Mouse (Mus musculus) forebrain, embryonic 10.5 days (tissue): ENCODE results near the gene Ano1. TPM values are rescaled to one million over a fixed set of nuclear protein-coding genes. Genes with fewer than 3 reads are reported as not detected.

Source experiments
- DNase-seq: peaks from one replicate; pipeline ENCODE4 v3.0.0-alpha.2; 2017; ENCODE audit warnings: low spot score; ENCODE audit errors: extremely low spot score
- H3K27ac ChIP-seq: fragments of 300-500 bp; sonication (generic); 2 replicates; pipeline ENCODE4 v1.5.1; 2016; ENCODE audit warnings: mild to moderate bottlenecking
- H3K27me3 ChIP-seq: fragments of 300-500 bp; sonication (generic); 2 replicates; pipeline ENCODE4 v1.6.1; 2016; ENCODE audit warnings: mild to moderate bottlenecking; ENCODE audit not compliant: poor library complexity, severe bottlenecking
- H3K36me3 ChIP-seq: fragments of 300-500 bp; sonication (generic); replicated peaks from 2 replicates; pipeline ENCODE4 v1.6.1; 2016; ENCODE audit warnings: mild to moderate bottlenecking, moderate library complexity
- H3K4me1 ChIP-seq: fragments of 300-500 bp; sonication (generic); 2 replicates; pipeline ENCODE4 v1.6.1; 2016
- H3K4me3 ChIP-seq: fragments of 300-500 bp; sonication (generic); 2 replicates; pipeline ENCODE4 v1.5.1; 2016; ENCODE audit warnings: mild to moderate bottlenecking, moderate library complexity
- H3K9me3 ChIP-seq: fragments of 300-500 bp; sonication (generic); 2 replicates; pipeline ENCODE4 v1.6.1; 2016; ENCODE audit warnings: mild to moderate bottlenecking, moderate library complexity
- WGBS: fragments of 180-500 bp; shearing (Covaris S2); methylation state at CpG from one replicate; pipeline ENCODE4 v1.1.7; 2016; 5-methylcytosine and 5-hydroxymethylcytosine counted together
- polyA plus RNA-seq: library from polyadenylated mRNA; unstranded; fragments of >200 nt; fragmentation: Nextera tagmentation; extraction: Ambion mirVana; gene quantifications from 2 replicates; pipeline ENCODE4 v1.2.1, GENCODE M21; 2016

Gene Ano1
- polyA plus RNA-seq, 1 experiment from 2014 or later = 22.3 TPM

DNA sequence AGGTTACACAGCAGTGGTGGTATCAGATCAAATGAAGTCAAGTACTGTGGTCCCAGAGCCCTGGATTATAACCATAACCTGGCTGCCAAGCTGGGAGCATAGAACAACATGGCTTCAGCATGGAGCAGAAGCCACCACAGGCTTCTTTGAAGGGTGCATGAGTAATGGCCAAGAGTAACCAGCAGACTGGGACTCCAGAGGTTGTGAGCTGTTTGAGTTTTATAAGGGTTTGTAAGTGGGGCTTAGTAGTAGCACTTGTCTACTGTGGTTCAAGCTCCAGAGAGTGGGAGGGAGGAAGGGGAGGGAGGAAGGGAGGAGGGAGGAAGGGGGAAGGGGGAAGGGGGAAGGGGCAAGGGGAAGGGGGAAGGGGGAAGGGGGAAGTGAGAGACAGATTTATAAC lies 131.5 kb downstream of the Ano1 start:
- Histone ChIP-seq H3K9me3 (peaks cover 9% of the 10 kb centered on the region; the same call in 1 of the 2 replicates), H3K4me1 (peaks cover 34% of the 10 kb centered on the region), H3K36me3 (peaks cover 67% of the 10 kb centered on the region), H3K27ac (peak overlapping the region; percentile 72), H3K27me3 (peaks cover 78% of the 10 kb centered on the region), H3K4me3 (no peak overlapping the region)
- no peak for DNase-seq

- WGBS = 83% methylated on average over 6 of the region's 6 CpGs
- DNase-seq = no peak
- H3K27me3 ChIP-seq = peaks cover 61% of the 10 kb centered on the region
- peaks cover 65% of the 10 kb centered on the region for H3K36me3 ChIP-seq
- peak overlapping the region; percentile 71 for H3K27ac ChIP-seq
- peaks cover 13% of the 10 kb centered on the region for H3K4me1 ChIP-seq
- no peak overlapping the region for H3K4me3 ChIP-seq
- H3K9me3 ChIP-seq = no peaks in the 10 kb centered on the region
These were observed 136.4 kb downstream of the Ano1 start for GRCm38 (mm10) chr7:144615343-144615742.

DNA sequence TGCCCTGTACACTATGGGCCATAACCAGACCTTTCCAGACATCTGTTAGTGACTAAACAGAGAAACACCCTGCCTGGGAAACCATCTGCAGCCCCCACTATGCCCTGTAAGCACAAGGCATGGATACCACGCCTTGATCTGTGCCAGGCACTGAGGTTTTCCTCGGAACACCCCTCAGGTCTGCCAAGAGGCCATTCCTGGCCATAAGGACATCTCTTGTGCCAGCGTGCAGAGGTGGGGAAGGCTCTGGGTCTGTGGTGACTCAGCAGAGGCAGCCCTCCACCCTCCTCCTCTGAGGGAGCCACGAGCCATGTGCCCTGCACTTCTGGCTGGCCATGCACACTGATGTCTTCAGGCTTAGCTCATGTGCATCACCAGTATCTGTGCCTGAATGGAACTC lies 138.9 kb downstream of the Ano1 start:
- H3K36me3 ChIP-seq = peaks cover 66% of the 10 kb centered on the region
- peak overlapping the region; percentile 74 for H3K27ac ChIP-seq
- no peaks in the 10 kb centered on the region for H3K9me3 ChIP-seq
- no peak overlapping the region for H3K4me3 ChIP-seq
- peaks cover 15% of the 10 kb centered on the region; the same call in 1 of the 2 replicates for H3K4me1 ChIP-seq
- DNase-seq = no peak
- peaks cover 42% of the 10 kb centered on the region for H3K27me3 ChIP-seq
- WGBS = 79% methylated on average over 4 of the region's 4 CpGs

GRCm38 (mm10) chr7:144612351-144612750 lies 139.4 kb downstream of the Ano1 start:
- 91% methylated on average over 4 of the region's 4 CpGs for whole genome bisulfite sequencing
- peaks cover 15% of the 10 kb centered on the region; the same call in 1 of the 2 replicates for H3K4me1 ChIP-seq
- peaks cover 39% of the 10 kb centered on the region for H3K27me3 ChIP-seq
- no peaks in the 10 kb centered on the region for H3K9me3 ChIP-seq
- peak overlapping the region; percentile 74; the same call in 1 of the 2 replicates for H3K27ac ChIP-seq
- peaks cover 64% of the 10 kb centered on the region for H3K36me3 ChIP-seq
- DNase-seq = no peak
- H3K4me3 ChIP-seq = no peak overlapping the region

- Histone ChIP-seq H3K27me3 (peaks cover 39% of the 10 kb centered on the region), H3K27ac (peak overlapping the region; percentile 74), H3K4me3 (no peak overlapping the region), H3K9me3 (no peaks in the 10 kb centered on the region), H3K36me3 (peaks cover 67% of the 10 kb centered on the region), H3K4me1 (peaks cover 15% of the 10 kb centered on the region; the same call in 1 of the 2 replicates)
- 93% methylated on average over 16 of the region's 16 CpGs for WGBS
- DNase-seq = no peak
These were observed 140.2 kb downstream of the Ano1 start for GRCm38 (mm10) chr7:144611595-144611994.

GRCm38 (mm10) chr7:144609568-144609967 lies 142.2 kb downstream of the Ano1 start:
- Histone ChIP-seq H3K36me3 (peaks cover 75% of the 10 kb centered on the region), H3K4me3 (no peak overlapping the region), H3K4me1 (peaks cover 14% of the 10 kb centered on the region; the same call in 1 of the 2 replicates), H3K27ac (no peak overlapping the region), H3K27me3 (peaks cover 25% of the 10 kb centered on the region), H3K9me3 (no peaks in the 10 kb centered on the region)
- DNase-seq = no peak
- WGBS = 86% methylated on average over 7 of the region's 7 CpGs

GRCm38 (mm10) chr7:144607862-144608261 lies 143.9 kb downstream of the Ano1 start:
- H3K9me3 ChIP-seq = no peaks in the 10 kb centered on the region
- WGBS = 93% methylated on average over 15 of the region's 15 CpGs
- no peak for DNase-seq
- H3K4me3 ChIP-seq = no peak overlapping the region
- H3K4me1 ChIP-seq = peaks cover 11% of the 10 kb centered on the region; the same call in 1 of the 2 replicates
- H3K36me3 ChIP-seq = peaks cover 78% of the 10 kb centered on the region
- peak overlapping the region; percentile 65; the same call in 1 of the 2 replicates for H3K27ac ChIP-seq
- H3K27me3 ChIP-seq = peaks cover 13% of the 10 kb centered on the region

DNA sequence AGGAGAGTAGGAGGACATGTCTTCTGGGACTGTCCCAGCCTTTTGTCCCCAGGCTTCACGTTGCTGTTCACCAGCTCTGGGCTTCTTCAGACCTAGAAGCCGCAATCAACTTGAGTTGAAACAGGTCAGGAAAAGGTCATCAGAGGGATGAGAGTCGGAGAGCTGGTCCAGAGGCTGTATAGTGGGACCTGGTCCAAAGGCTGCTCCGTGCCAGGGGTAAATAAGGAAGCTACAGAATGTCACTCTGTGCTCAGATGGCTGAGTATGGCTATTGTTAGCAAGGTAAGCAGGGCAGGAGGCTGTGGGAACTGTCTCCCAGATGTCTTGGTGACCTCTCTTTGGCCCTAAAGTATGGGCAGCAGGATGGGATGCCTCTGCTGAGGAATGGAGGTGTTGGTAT lies 147.0 kb downstream of the Ano1 start:
- H3K4me1 ChIP-seq = peaks cover 30% of the 10 kb centered on the region
- DNase-seq = no peak
- H3K4me3 ChIP-seq = no peak overlapping the region
- no peak overlapping the region for H3K27ac ChIP-seq
- peaks cover 10% of the 10 kb centered on the region for H3K27me3 ChIP-seq
- WGBS = 78% methylated on average over 4 of the region's 4 CpGs
- peaks cover 88% of the 10 kb centered on the region for H3K36me3 ChIP-seq
- no peaks in the 10 kb centered on the region for H3K9me3 ChIP-seq

GRCm38 (mm10) chr7:144604291-144604690 lies 147.5 kb downstream of the Ano1 start:
- WGBS = 90% methylated on average over 2 of the region's 2 CpGs
- Histone ChIP-seq H3K27me3 (peaks cover 10% of the 10 kb centered on the region), H3K9me3 (no peaks in the 10 kb centered on the region), H3K4me1 (peaks cover 31% of the 10 kb centered on the region), H3K4me3 (no peak overlapping the region), H3K36me3 (peaks cover 86% of the 10 kb centered on the region), H3K27ac (no peak overlapping the region)
- DNase-seq = no peak

DNA sequence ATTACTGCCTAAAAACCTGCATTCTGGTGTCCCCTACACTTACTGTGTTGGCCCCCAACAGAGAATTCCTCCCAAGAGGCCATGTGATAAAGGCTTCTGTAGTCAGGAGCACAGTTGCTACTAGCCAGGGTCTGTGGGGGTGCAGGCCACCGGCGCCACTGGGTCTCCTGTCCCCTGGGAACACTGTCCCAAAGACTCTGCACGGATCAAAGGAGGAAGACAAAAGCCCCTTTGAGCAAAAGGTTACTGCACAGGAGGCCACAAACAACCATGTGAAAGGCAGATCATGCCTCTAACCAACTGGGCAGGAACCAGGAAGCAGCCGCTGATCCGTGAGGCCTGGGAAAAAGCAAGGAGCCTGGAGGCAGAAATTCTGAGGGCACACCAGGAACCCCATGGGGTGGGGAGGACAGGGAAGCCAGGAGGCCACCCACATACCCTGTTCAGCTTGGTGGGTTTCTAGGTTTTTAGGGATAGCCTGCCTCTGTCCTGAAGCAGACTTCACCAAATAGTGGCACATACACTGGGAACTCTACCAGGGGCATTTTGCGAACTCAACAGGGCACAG lies 151.4 kb downstream of the Ano1 start:
- DNase-seq = no peak
- Histone ChIP-seq H3K9me3 (no peaks in the 10 kb centered on the region), H3K4me1 (peaks cover 27% of the 10 kb centered on the region), H3K36me3 (peaks cover 82% of the 10 kb centered on the region), H3K4me3 (no peak overlapping the region), H3K27ac (peak overlapping the region; percentile 79), H3K27me3 (peaks cover 29% of the 10 kb centered on the region)
- 27% methylated on average over 6 of the region's 6 CpGs for WGBS

- Histone ChIP-seq H3K4me1 (peaks cover 6% of the 10 kb centered on the region; the same call in 1 of the 2 replicates), H3K36me3 (peaks cover 56% of the 10 kb centered on the region), H3K9me3 (no peaks in the 10 kb centered on the region), H3K27ac (peak overlapping the region; percentile 75), H3K27me3 (peaks cover 42% of the 10 kb centered on the region), H3K4me3 (no peak overlapping the region)
- WGBS = 84% methylated on average over 3 of the region's 3 CpGs
- DNase-seq = no peak
These were observed 162.3 kb downstream of the Ano1 start for GRCm38 (mm10) chr7:144589508-144589907.

- peaks cover 45% of the 10 kb centered on the region for H3K27me3 ChIP-seq
- 45% methylated on average over 2 of the region's 2 CpGs for WGBS
- H3K36me3 ChIP-seq = peaks cover 34% of the 10 kb centered on the region
- peak overlapping the region; percentile 58 for H3K27ac ChIP-seq
- peaks cover 23% of the 10 kb centered on the region for H3K4me1 ChIP-seq
- no peaks in the 10 kb centered on the region for H3K9me3 ChIP-seq
- DNase-seq = peak; percentile 34
- H3K4me3 ChIP-seq = no peak overlapping the region
These were observed 164.5 kb downstream of the Ano1 start for GRCm38 (mm10) chr7:144587291-144587690.

GRCm38 (mm10) chr7:144585648-144586047 lies 166.1 kb downstream of the Ano1 start:
- peak overlapping the region; percentile 58 for H3K27ac ChIP-seq
- peaks cover 33% of the 10 kb centered on the region for H3K4me1 ChIP-seq
- 12% methylated on average over 6 of the region's 6 CpGs for WGBS
- H3K4me3 ChIP-seq = no peak overlapping the region
- H3K36me3 ChIP-seq = peaks cover 20% of the 10 kb centered on the region
- DNase-seq = peak; percentile 87
- peaks cover 44% of the 10 kb centered on the region for H3K27me3 ChIP-seq
- H3K9me3 ChIP-seq = no peaks in the 10 kb centered on the region
